Mouse (Mus musculus) embryonic facial prominence, embryonic 15.5 days (tissue): ENCODE measurements at regions not wholly inside any gene's neighbourhood (a gene's known extent, or its start where the extent isn't known, plus 50 kb on each side); places are given as distances from the start of the nearest gene placed in this dataset.

Experiments used
- ATAC-seq: fragments of 200-750 bp; cut with Nextera tagmentation; 2 replicates; pipeline ENCODE4 v1.8.0; 2017; ENCODE audit warnings: low read depth, moderate TSS enrichment; ENCODE audit not compliant: insufficient number of reproducible peaks, low FRiP score, low TSS enrichment
- H3K27ac ChIP-seq: fragments of 300-500 bp; sonication (generic); replicated peaks from 2 replicates; pipeline ENCODE4 v1.5.1; 2015; ENCODE audit warnings: mild to moderate bottlenecking, inconsistent platforms
- H3K27me3 ChIP-seq: fragments of 300-500 bp; sonication (generic); 2 replicates; pipeline ENCODE4 v1.6.1; 2015; ENCODE audit warnings: inconsistent platforms
- H3K36me3 ChIP-seq: fragments of 300-500 bp; sonication (generic); 2 replicates; pipeline ENCODE4 v1.6.1; 2015; ENCODE audit warnings: mild to moderate bottlenecking, inconsistent platforms
- H3K4me1 ChIP-seq: fragments of 300-500 bp; sonication (generic); 2 replicates; pipeline ENCODE4 v1.6.1; 2015; ENCODE audit warnings: inconsistent platforms
- H3K4me2 ChIP-seq: fragments of 300-500 bp; sonication (generic); replicated peaks from 2 replicates; pipeline ENCODE4 v1.6.1; 2015; ENCODE audit warnings: mild to moderate bottlenecking, inconsistent platforms
- H3K4me3 ChIP-seq: fragments of 300-500 bp; sonication (generic); replicated peaks from 2 replicates; pipeline ENCODE4 v1.5.1; 2015; ENCODE audit warnings: mild to moderate bottlenecking, inconsistent platforms
- H3K9ac ChIP-seq: fragments of 300-500 bp; sonication (generic); 2 replicates; pipeline ENCODE4 v1.6.1; 2015; ENCODE audit warnings: inconsistent platforms
- H3K9me3 ChIP-seq: fragments of 300-500 bp; sonication (generic); replicated peaks from 2 replicates; pipeline ENCODE4 v1.6.1; 2016; ENCODE audit warnings: inconsistent platforms
- WGBS: fragments of 180-500 bp; shearing (Covaris S2); methylation state at CpG from one replicate; pipeline ENCODE4 v1.1.7; 2015; 5-methylcytosine and 5-hydroxymethylcytosine counted together

- Histone ChIP-seq H3K4me3 (no peak overlapping the region), H3K9ac (no peak overlapping the region), H3K4me2 (no peak overlapping the region), H3K4me1 (peaks cover 23% of the 10 kb centered on the region), H3K27ac (no peak overlapping the region), H3K9me3 (no peaks in the 10 kb centered on the region), H3K36me3 (no peaks in the 10 kb centered on the region), H3K27me3 (no peaks in the 10 kb centered on the region)
- 93% methylated on average over 6 of the region's 6 CpGs for WGBS
- no peak for ATAC-seq
Measured at GRCm38 (mm10) chr6:100424181-100424580, 136.9 kb upstream of the Rybp start.

GRCm38 (mm10) chr6:100423636-100424035, 136.4 kb upstream of the Rybp start:
- H3K27ac ChIP-seq, result no peak overlapping the region
- WGBS, result 91% methylated on average over 12 of the region's 12 CpGs
- H3K9ac ChIP-seq, result no peak overlapping the region
- peaks cover 22% of the 10 kb centered on the region for H3K4me1 ChIP-seq
- ATAC-seq, result no peak
- H3K4me2 ChIP-seq, result no peak overlapping the region
- H3K4me3 ChIP-seq, result no peak overlapping the region
- no peaks in the 10 kb centered on the region for H3K36me3 ChIP-seq
- H3K9me3 ChIP-seq, result no peaks in the 10 kb centered on the region
- H3K27me3 ChIP-seq, result no peaks in the 10 kb centered on the region

DNA sequence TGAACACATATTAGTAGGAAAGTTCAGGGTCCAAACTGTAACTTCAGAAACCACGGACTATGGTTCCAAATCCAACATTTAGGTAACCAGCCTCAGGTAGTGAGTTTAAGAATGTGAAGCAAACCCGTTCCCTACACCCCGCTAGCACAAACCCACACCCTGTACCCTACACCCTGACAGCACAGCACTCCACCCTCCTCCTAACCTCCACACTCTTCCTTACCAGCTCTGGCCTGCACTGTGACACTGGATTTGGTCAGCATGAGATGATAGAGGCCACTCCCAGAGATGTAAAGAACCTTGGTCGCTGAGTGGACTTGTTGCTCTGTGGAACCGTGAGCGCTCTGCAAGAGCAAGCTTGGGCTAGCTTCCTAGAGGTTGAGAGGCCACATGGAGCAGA, 135.3 kb upstream of the Rybp start:
- Histone ChIP-seq H3K9ac (no peak overlapping the region), H3K36me3 (no peaks in the 10 kb centered on the region), H3K4me1 (peaks cover 22% of the 10 kb centered on the region), H3K27ac (no peak overlapping the region), H3K9me3 (no peaks in the 10 kb centered on the region), H3K4me3 (no peak overlapping the region), H3K27me3 (no peaks in the 10 kb centered on the region), H3K4me2 (no peak overlapping the region)
- WGBS, result 74% methylated on average over 6 of the region's 6 CpGs
- ATAC-seq, result no peak

GRCm38 (mm10) chr6:100421706-100422578, 134.7 kb upstream of the Rybp start:
- no peak overlapping the region for H3K4me3 ChIP-seq
- WGBS, result 24% methylated on average over 24 of the region's 24 CpGs
- no peak overlapping the region for H3K9ac ChIP-seq
- peak overlapping the region; percentile 8; the same call in 1 of the 2 replicates for H3K4me2 ChIP-seq
- no peak for ATAC-seq
- no peaks in the 10 kb centered on the region for H3K9me3 ChIP-seq
- H3K4me1 ChIP-seq, result peaks cover 22% of the 10 kb centered on the region
- H3K36me3 ChIP-seq, result no peaks in the 10 kb centered on the region
- no peaks in the 10 kb centered on the region for H3K27me3 ChIP-seq
- 0 out of 2 replicates have a peak overlapping the region, but pooled peaks have one; percentile 28 for H3K27ac ChIP-seq

GRCm38 (mm10) chr6:100420602-100421001, 133.3 kb upstream of the Rybp start:
- no peaks in the 10 kb centered on the region for H3K27me3 ChIP-seq
- no peak overlapping the region for H3K4me2 ChIP-seq
- H3K36me3 ChIP-seq, result no peaks in the 10 kb centered on the region
- H3K4me1 ChIP-seq, result peaks cover 28% of the 10 kb centered on the region
- H3K9ac ChIP-seq, result no peak overlapping the region
- ATAC-seq, result no peak
- H3K9me3 ChIP-seq, result no peaks in the 10 kb centered on the region
- no peak overlapping the region for H3K4me3 ChIP-seq
- WGBS, result 41% methylated on average over 3 of the region's 3 CpGs
- H3K27ac ChIP-seq, result no peak overlapping the region

GRCm38 (mm10) chr6:100419782-100420540, 132.7 kb upstream of the Rybp start:
- WGBS, result 60% methylated on average over 7 of the region's 7 CpGs
- no peak for ATAC-seq

GRCm38 (mm10) chr6:100416046-100416445, 128.8 kb upstream of the Rybp start:
- H3K27ac ChIP-seq, result no peak overlapping the region
- WGBS, result 60% methylated on average over 8 of the region's 8 CpGs
- peaks cover 12% of the 10 kb centered on the region; the same call in 1 of the 2 replicates for H3K4me1 ChIP-seq
- no peak overlapping the region for H3K9ac ChIP-seq
- no peak for ATAC-seq
- H3K36me3 ChIP-seq, result no peaks in the 10 kb centered on the region
- no peak overlapping the region for H3K4me3 ChIP-seq
- no peaks in the 10 kb centered on the region for H3K9me3 ChIP-seq
- H3K27me3 ChIP-seq, result no peaks in the 10 kb centered on the region
- no peak overlapping the region for H3K4me2 ChIP-seq

More at GRCm38 (mm10) chr6:100419782-100420540, 132.7 kb upstream of the Rybp start:
- Histone ChIP-seq H3K4me2 (no peak overlapping the region), H3K9me3 (no peaks in the 10 kb centered on the region), H3K4me3 (no peak overlapping the region), H3K27me3 (no peaks in the 10 kb centered on the region), H3K27ac (no peak overlapping the region), H3K9ac (no peak overlapping the region), H3K36me3 (no peaks in the 10 kb centered on the region), H3K4me1 (peaks cover 28% of the 10 kb centered on the region)

GRCm38 (mm10) chr6:100415514-100415913, 128.2 kb upstream of the Rybp start:
- 48% methylated on average over 7 of the region's 7 CpGs for WGBS

GRCm38 (mm10) chr6:100414836-100415235, 127.6 kb upstream of the Rybp start:
- H3K4me1 ChIP-seq, result 0 out of 2 replicates have a peak, but pooled peaks cover 6% of the 10 kb centered on the region
- H3K27ac ChIP-seq, result no peak overlapping the region
- no peaks in the 10 kb centered on the region for H3K36me3 ChIP-seq
- no peak overlapping the region for H3K4me3 ChIP-seq
- ATAC-seq, result no peak
- H3K4me2 ChIP-seq, result no peak overlapping the region
- no peaks in the 10 kb centered on the region for H3K27me3 ChIP-seq
- H3K9ac ChIP-seq, result no peak overlapping the region
- 51% methylated on average over 4 of the region's 4 CpGs for WGBS
- H3K9me3 ChIP-seq, result no peaks in the 10 kb centered on the region

More at GRCm38 (mm10) chr6:100415514-100415913, 128.2 kb upstream of the Rybp start:
- Histone ChIP-seq H3K27ac (no peak overlapping the region), H3K9me3 (no peaks in the 10 kb centered on the region), H3K27me3 (no peaks in the 10 kb centered on the region), H3K4me3 (no peak overlapping the region), H3K4me1 (peaks cover 7% of the 10 kb centered on the region; the same call in 1 of the 2 replicates), H3K4me2 (no peak overlapping the region), H3K36me3 (no peaks in the 10 kb centered on the region), H3K9ac (no peak overlapping the region)
- no peak for ATAC-seq

- Histone ChIP-seq H3K27me3 (no peaks in the 10 kb centered on the region), H3K27ac (no peak overlapping the region), H3K4me1 (0 out of 2 replicates have a peak, but pooled peaks cover 6% of the 10 kb centered on the region), H3K36me3 (no peaks in the 10 kb centered on the region), H3K9me3 (no peaks in the 10 kb centered on the region), H3K9ac (no peak overlapping the region), H3K4me3 (no peak overlapping the region), H3K4me2 (no peak overlapping the region)
- no peak for ATAC-seq
- WGBS, result 40% methylated on average over 5 of the region's 5 CpGs
Measured at GRCm38 (mm10) chr6:100412486-100412885, 125.2 kb upstream of the Rybp start.

GRCm38 (mm10) chr6:100411968-100412367, 124.7 kb upstream of the Rybp start:
- Histone ChIP-seq H3K4me2 (no peak overlapping the region), H3K27me3 (no peaks in the 10 kb centered on the region), H3K36me3 (no peaks in the 10 kb centered on the region), H3K4me1 (0 out of 2 replicates have a peak, but pooled peaks cover 6% of the 10 kb centered on the region), H3K9me3 (no peaks in the 10 kb centered on the region), H3K9ac (no peak overlapping the region), H3K27ac (no peak overlapping the region), H3K4me3 (no peak overlapping the region)
- 57% methylated on average over 4 of the region's 4 CpGs for WGBS
- no peak for ATAC-seq
